Mouse (Mus musculus): ENCODE results near the gene Rorb. TPM values are rescaled to one million over a fixed set of nuclear protein-coding genes. Genes with fewer than 3 reads are reported as not detected.

The Rorb gene
- polyA plus RNA-seq, 1 experiment, result 0.06 TPM

DNA sequence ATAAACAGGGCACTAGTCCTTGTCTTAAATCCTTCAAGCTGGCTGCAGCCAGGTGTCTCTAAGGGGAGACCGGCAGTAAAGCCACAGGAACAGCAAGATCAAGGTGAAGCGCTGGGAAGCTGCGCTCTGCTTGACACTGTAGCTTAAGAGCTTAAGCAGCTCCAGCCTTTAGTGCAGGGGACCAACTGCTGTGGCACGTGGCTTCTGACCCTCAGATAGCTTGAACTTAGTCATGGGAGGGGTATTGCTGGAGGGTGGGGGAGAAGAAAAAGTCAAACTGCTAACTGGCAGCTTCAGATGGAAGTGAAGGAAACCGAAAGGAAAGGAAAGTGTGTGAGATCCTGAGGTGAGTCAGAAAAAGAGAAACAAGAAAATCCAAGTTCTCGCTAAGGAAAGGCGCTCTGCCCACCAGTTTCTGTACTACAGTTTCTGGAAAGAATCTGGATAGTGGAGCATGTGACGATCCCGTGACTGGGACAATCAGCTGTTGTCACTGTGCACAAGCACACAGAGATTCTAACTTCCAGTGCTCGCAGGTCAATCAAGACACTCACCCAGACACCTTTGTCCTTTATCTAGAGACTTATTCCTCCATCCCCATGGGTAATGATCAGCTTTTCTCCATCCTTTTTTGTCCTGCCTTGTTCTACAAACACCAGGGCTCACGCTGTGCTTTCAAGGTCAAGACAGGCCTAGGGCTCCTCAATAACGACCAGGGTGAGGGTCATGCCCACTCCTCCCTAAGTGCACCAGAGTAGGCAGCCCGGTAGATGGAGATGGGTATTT lies 2.2 kb downstream of the Rorb start:
- no peak overlapping the region for H3K4me3 ChIP-seq (replicated peaks; ENCODE audit: extremely low read depth, low read depth, low read length)
- no peak for TF ChIP-seq POLR2A (IDR thresholded peaks at IDR 0.05; ENCODE audit: borderline replicate concordance, extremely low read depth, low read depth, low read length)
- TF ChIP-seq CTCF (IDR thresholded peaks at IDR 0.05; ENCODE audit: insufficient read depth, low read length), result no peak
- 48% methylated on average over 13 of the region's 13 CpGs for WGBS
- H3K4me1 ChIP-seq (ENCODE audit: control insufficient read depth, insufficient read depth, low read length), result no peaks in the 10 kb centered on the region
- no peak for DNase-seq

DNA sequence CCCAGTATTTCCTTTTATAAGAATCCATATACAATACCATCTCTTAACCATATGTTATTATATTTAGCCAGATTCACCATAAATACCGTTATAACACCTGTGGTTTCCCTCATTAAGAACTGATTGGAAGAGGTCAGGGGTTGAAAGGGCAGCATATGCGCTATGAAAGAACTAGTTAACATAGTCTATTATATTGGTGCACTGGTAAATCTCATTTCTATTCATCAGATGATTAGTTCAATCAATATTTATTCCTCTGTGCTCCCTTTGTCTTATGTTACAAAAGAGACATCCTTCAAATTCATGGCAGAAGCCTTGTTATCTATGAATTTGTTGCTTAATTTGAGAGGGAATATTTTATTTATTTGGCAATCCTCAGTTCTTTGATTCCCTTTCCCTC lies 6.4 kb downstream of the Rorb start:
- no peak for DNase-seq
- no peak for TF ChIP-seq CTCF (IDR thresholded peaks at IDR 0.05; ENCODE audit: insufficient read depth, low read length)
- 86% methylated on average over 2 of the region's 2 CpGs for WGBS
- Histone ChIP-seq H3K4me3 (replicated peaks; ENCODE audit: extremely low read depth, low read depth, low read length) (no peak overlapping the region), H3K4me1 (ENCODE audit: control insufficient read depth, insufficient read depth, low read length) (no peaks in the 10 kb centered on the region)

DNA sequence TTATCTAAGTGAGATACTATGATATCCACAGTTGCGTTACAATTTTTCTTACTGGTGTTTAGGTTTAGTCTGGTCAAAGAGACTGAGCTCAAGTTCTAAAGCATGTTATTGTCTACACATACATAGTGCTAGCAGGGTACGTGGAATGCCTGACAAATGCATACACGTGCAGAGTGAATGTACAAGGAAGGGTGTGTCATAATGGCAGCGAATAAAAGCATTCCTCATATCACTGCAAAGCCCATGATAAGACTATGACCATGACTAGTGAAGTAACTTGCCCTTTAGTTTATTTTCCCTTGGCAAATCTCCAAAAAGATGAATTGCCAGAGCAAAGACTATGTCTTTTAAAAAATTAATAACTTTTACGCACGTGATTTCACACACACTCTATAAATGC lies 13.8 kb downstream of the Rorb start:
- Histone ChIP-seq H3K4me3 (replicated peaks; ENCODE audit: extremely low read depth, low read depth, low read length) (no peak overlapping the region), H3K4me1 (ENCODE audit: control insufficient read depth, insufficient read depth, low read length) (no peaks in the 10 kb centered on the region)
- DNase-seq, result no peak
- 64% methylated on average over 6 of the region's 6 CpGs for WGBS
- TF ChIP-seq CTCF (IDR thresholded peaks at IDR 0.05; ENCODE audit: insufficient read depth, low read length), result no peak
- TF ChIP-seq POLR2A (IDR thresholded peaks at IDR 0.05; ENCODE audit: borderline replicate concordance, extremely low read depth, low read depth, low read length), result no peak

DNA sequence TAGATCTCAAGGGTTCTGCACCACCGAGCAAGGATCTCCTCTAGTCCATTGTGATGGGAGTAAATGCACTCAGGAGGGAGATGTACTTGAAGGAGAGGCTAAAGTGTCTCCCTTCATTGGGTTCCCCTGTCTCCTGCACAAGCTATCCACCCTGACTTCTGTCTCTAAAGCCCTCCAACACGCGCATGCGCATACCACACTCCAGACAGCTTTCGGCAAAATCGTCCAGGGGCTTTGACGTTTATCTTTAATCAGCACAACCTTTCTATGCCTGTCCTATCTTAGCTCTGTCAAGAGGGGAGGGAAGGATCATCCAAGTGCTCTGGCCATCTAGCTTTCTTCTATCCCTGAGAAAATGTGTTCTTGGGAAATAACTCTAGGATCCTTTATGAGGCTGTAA lies 21.6 kb downstream of the Rorb start:
- no peak for DNase-seq
- TF ChIP-seq POLR2A (IDR thresholded peaks at IDR 0.05; ENCODE audit: borderline replicate concordance, extremely low read depth, low read depth, low read length), result no peak
- no peak for TF ChIP-seq CTCF (IDR thresholded peaks at IDR 0.05; ENCODE audit: insufficient read depth, low read length)
- H3K4me3 ChIP-seq (replicated peaks; ENCODE audit: extremely low read depth, low read depth, low read length), result no peak overlapping the region
- H3K4me1 ChIP-seq (ENCODE audit: control insufficient read depth, insufficient read depth, low read length), result no peaks in the 10 kb centered on the region
- 85% methylated on average over 7 of the region's 7 CpGs for WGBS

DNA sequence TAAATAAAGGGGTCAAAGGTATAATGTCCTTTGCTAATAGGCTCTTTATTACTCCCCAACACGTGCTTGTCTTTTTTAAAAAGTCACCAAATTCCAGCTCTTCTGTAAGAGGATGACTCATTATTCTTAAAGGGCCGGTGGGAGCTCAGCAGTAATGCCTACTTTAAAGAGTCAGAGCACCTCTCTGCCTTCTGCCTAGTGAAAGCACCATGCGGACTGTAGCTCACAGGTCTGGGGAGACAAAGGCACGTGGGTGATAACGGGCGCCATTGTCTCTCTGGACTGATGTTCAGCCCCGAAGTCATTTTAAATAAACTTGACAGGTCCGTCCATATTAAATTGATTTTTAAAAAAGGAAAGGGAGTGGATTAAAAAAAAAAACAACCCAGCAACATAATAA lies 33.1 kb downstream of the Rorb start:
- 71% methylated on average over 8 of the region's 8 CpGs for WGBS
- no peak for DNase-seq
- no peak for TF ChIP-seq CTCF (IDR thresholded peaks at IDR 0.05; ENCODE audit: insufficient read depth, low read length)
- no peak for TF ChIP-seq POLR2A (IDR thresholded peaks at IDR 0.05; ENCODE audit: borderline replicate concordance, extremely low read depth, low read depth, low read length)
- H3K4me3 ChIP-seq (replicated peaks; ENCODE audit: extremely low read depth, low read depth, low read length), result no peak overlapping the region
- no peaks in the 10 kb centered on the region for H3K4me1 ChIP-seq (ENCODE audit: control insufficient read depth, insufficient read depth, low read length)

DNA sequence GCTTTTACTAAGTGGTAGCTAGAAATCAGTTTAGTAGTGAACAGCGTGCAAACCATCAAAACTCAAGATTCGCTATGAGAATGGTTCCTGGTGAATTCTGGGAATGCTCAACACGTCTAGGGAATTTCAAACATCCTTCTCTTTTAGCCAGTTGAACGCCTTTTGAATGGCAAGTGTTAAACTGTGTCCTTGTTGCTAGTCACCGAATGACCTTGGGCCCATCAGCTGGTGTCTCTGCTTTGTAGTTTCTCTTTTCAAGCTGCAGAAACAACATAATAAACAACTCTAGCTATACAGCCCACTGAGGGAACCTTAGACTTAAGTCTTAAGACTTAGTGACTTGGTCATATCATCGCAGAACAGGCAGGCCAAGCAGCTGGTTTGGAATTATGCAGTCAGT lies 36.2 kb downstream of the Rorb start:
- 82% methylated on average over 6 of the region's 6 CpGs for WGBS
- H3K4me1 ChIP-seq (ENCODE audit: control insufficient read depth, insufficient read depth, low read length), result no peaks in the 10 kb centered on the region
- DNase-seq, result no peak
- no peak overlapping the region for H3K4me3 ChIP-seq (replicated peaks; ENCODE audit: extremely low read depth, low read depth, low read length)
- TF ChIP-seq CTCF (IDR thresholded peaks at IDR 0.05; ENCODE audit: insufficient read depth, low read length) (no peak), POLR2A (IDR thresholded peaks at IDR 0.05; ENCODE audit: borderline replicate concordance, extremely low read depth, low read depth, low read length) (no peak)

DNA sequence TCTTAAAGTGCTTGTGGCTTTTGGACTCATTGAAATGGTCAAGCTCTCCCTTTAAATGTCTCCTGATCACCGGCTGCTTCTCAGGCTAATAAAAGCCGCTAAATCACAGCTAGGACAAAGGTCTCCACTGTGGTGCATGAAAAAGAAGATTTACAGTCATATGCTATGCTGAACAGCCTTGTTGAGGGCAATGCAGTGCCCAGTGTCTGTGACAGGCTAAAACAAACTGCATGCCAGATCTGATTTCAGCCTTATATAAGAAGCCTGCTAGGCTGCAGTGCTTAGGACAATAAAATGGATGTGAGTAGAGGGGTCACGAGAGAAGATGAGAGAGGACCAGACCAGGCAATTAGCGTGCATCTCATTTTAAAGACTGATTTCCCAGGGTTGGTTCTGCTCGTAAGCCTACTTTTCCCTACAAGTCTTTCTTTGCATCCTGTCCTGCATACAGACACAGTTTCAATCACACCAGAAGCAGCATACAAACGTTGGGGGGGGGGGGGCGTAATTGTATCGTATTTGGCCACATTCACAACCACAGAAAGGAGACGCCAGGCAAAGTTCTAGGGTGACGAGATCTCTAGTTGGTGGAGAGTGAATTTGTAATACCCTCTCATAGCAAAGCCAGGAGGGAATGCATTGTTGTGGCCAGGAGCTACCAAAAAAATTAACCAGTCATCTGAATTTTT lies 52.1 kb downstream of the Rorb start:
- WGBS, result 74% methylated on average over 10 of the region's 10 CpGs
- no peaks in the 10 kb centered on the region for H3K4me1 ChIP-seq (ENCODE audit: control insufficient read depth, insufficient read depth, low read length)
- no peak for DNase-seq

DNA sequence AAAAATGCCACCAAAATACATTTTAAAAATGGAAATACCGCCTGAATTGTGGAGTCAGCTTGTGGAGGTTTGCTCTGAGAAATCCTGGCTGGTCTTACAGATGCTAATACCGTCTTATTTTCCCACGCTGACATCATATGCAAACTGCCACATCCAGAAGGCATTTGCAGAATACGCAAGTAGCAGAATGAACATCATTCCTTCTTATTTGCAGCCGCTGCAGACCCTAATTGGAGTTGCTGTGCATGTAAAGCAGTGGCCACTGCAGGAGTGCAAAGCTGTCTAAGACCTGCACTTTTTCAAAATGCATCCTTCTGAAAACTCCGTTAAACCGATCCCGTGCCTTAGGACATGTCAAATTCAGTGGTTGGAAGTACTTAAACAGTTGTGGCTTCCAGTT lies 52.8 kb downstream of the Rorb start:
- 89% methylated on average over 8 of the region's 8 CpGs for WGBS
- no peak overlapping the region for H3K4me3 ChIP-seq (replicated peaks; ENCODE audit: extremely low read depth, low read depth, low read length)
- DNase-seq, result no peak
- H3K4me1 ChIP-seq (ENCODE audit: control insufficient read depth, insufficient read depth, low read length), result no peaks in the 10 kb centered on the region
- TF ChIP-seq CTCF (IDR thresholded peaks at IDR 0.05; ENCODE audit: insufficient read depth, low read length) (no peak), POLR2A (IDR thresholded peaks at IDR 0.05; ENCODE audit: borderline replicate concordance, extremely low read depth, low read depth, low read length) (no peak)

More for the DNA sequence above, 52.1 kb downstream of the Rorb start:
- H3K4me3 ChIP-seq (replicated peaks; ENCODE audit: extremely low read depth, low read depth, low read length), result no peak overlapping the region
- TF ChIP-seq POLR2A (IDR thresholded peaks at IDR 0.05; ENCODE audit: borderline replicate concordance, extremely low read depth, low read depth, low read length) (no peak), CTCF (IDR thresholded peaks at IDR 0.05; ENCODE audit: insufficient read depth, low read length) (no peak)

DNA sequence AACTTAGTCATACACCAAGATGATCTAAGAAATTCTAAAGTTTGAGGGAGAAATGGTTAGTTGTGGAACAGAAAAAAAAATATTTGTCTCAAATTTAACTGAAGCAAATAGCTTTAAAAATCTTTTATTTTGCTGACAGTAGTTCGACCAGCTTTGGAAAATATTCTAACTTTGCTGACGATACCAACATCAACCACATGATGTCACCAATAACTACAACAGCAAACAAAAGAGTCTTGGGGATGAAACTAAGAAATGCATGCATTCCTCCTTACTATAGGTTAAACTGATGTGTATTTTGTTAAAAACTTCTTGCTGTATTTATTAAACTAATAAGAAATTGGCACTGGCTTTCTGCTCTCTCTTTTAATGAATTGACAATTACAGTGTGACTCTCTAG lies 67.9 kb downstream of the Rorb start:
- no peaks in the 10 kb centered on the region for H3K4me1 ChIP-seq (ENCODE audit: control insufficient read depth, insufficient read depth, low read length)
- H3K4me3 ChIP-seq (replicated peaks; ENCODE audit: extremely low read depth, low read depth, low read length), result no peak overlapping the region
- 43% methylated on average over 2 of the region's 2 CpGs for WGBS
- DNase-seq, result no peak
- no peak for TF ChIP-seq CTCF (IDR thresholded peaks at IDR 0.05; ENCODE audit: insufficient read depth, low read length)
- no peak for TF ChIP-seq POLR2A (IDR thresholded peaks at IDR 0.05; ENCODE audit: borderline replicate concordance, extremely low read depth, low read depth, low read length)

DNA sequence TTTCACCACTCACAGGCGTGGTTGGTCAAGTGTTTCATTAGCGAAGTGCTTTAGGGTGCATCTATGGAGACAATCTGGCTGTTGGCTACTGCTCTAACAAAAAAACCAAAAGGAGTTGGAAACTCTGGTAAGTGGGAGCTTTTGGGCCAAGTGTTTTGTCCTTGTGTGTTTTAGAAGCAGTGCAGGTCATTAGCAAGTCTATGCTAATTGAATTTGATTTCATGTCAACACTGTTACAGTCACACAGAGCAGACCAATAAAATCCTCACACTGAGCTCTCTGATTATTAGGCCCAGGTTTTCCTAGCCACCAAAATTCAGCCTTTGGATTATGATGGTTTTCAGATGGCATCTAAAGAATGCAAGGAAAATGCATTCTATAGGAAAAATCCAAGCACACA lies 70.2 kb downstream of the Rorb start:
- Histone ChIP-seq H3K4me3 (replicated peaks; ENCODE audit: extremely low read depth, low read depth, low read length) (no peak overlapping the region), H3K4me1 (ENCODE audit: control insufficient read depth, insufficient read depth, low read length) (no peaks in the 10 kb centered on the region)
- DNase-seq, result no peak
- WGBS, result 63% methylated on average over 2 of the region's 2 CpGs
- TF ChIP-seq CTCF (IDR thresholded peaks at IDR 0.05; ENCODE audit: insufficient read depth, low read length), result no peak
- TF ChIP-seq POLR2A (IDR thresholded peaks at IDR 0.05; ENCODE audit: borderline replicate concordance, extremely low read depth, low read depth, low read length), result no peak
